Mouse (Mus musculus) heart, embryonic 13.5 days (tissue): ENCODE data around the gene Med29. TPM values are rescaled to one million over a fixed set of nuclear protein-coding genes. Genes with fewer than 3 reads are reported as not detected.

Source experiments
- ATAC-seq: fragments of 200-750 bp; cut with Nextera tagmentation; 2 replicates; pipeline ENCODE4 v1.8.0; 2017; ENCODE audit warnings: moderate TSS enrichment; ENCODE audit not compliant: insufficient number of reproducible peaks, low FRiP score, low TSS enrichment; ENCODE audit errors: extremely low read depth
- H3K27ac ChIP-seq: fragments of 300-500 bp; sonication (generic); replicated peaks from 2 replicates; pipeline ENCODE4 v1.5.1; 2015; ENCODE audit warnings: moderate library complexity, mild to moderate bottlenecking, inconsistent platforms
- H3K27me3 ChIP-seq: fragments of 300-500 bp; sonication (generic); replicated peaks from 2 replicates; pipeline ENCODE4 v1.6.1; 2015; ENCODE audit warnings: mild to moderate bottlenecking, inconsistent platforms
- H3K36me3 ChIP-seq: fragments of 300-500 bp; sonication (generic); 2 replicates; pipeline ENCODE4 v1.6.1; 2015; ENCODE audit warnings: mild to moderate bottlenecking, inconsistent platforms
- H3K4me1 ChIP-seq: fragments of 300-500 bp; sonication (generic); 2 replicates; pipeline ENCODE4 v1.6.1; 2015; ENCODE audit warnings: inconsistent platforms
- H3K4me2 ChIP-seq: fragments of 300-500 bp; sonication (generic); 2 replicates; pipeline ENCODE4 v1.6.1; 2015; ENCODE audit warnings: inconsistent platforms, mild to moderate bottlenecking, moderate library complexity
- H3K4me3 ChIP-seq: fragments of 300-500 bp; sonication (generic); 2 replicates; pipeline ENCODE4 v1.5.1; 2015; ENCODE audit warnings: moderate library complexity, mild to moderate bottlenecking, inconsistent platforms
- H3K9ac ChIP-seq: fragments of 300-500 bp; sonication (generic); 2 replicates; pipeline ENCODE4 v1.6.1; 2015; ENCODE audit warnings: inconsistent platforms, mild to moderate bottlenecking, moderate library complexity
- H3K9me3 ChIP-seq: fragments of 300-500 bp; sonication (generic); 2 replicates; pipeline ENCODE4 v1.6.1; 2016; ENCODE audit warnings: inconsistent platforms
- WGBS: fragments of 180-500 bp; shearing (Covaris S2); methylation state at CpG from one replicate; pipeline ENCODE4 v1.1.7; 2015; ENCODE audit warnings: mixed read lengths; 5-methylcytosine and 5-hydroxymethylcytosine counted together
- polyA plus RNA-seq: library from polyadenylated mRNA; unstranded; fragments of >200 nt; fragmentation: Nextera tagmentation; extraction: Ambion mirVana; gene quantifications from 2 replicates; pipeline ENCODE4 v1.2.1, GENCODE M21; 2015

Med29 gene
- polyA plus RNA-seq, 1 experiment from 2014 or later, result 49.9 TPM

- ATAC-seq, result no peak
- no peak overlapping the region for H3K4me2 ChIP-seq
- H3K9me3 ChIP-seq, result no peaks in the 10 kb centered on the region
- no peak overlapping the region for H3K4me3 ChIP-seq
- peaks cover 46% of the 10 kb centered on the region for H3K36me3 ChIP-seq
- H3K9ac ChIP-seq, result no peak overlapping the region
- H3K27me3 ChIP-seq, result no peaks in the 10 kb centered on the region
- peaks cover 31% of the 10 kb centered on the region for H3K4me1 ChIP-seq
- H3K27ac ChIP-seq, result peak overlapping the region; percentile 68
Observed at GRCm38 (mm10) chr7:28427738-28428137, 35.2 kb upstream of the Med29 start.

GRCm38 (mm10) chr7:28423018-28423417, 30.5 kb upstream of the Med29 start:
- Histone ChIP-seq H3K27me3 (no peaks in the 10 kb centered on the region), H3K4me1 (peaks cover 22% of the 10 kb centered on the region), H3K4me3 (no peak overlapping the region), H3K36me3 (peaks cover 65% of the 10 kb centered on the region), H3K27ac (no peak overlapping the region), H3K9me3 (no peaks in the 10 kb centered on the region), H3K4me2 (no peak overlapping the region), H3K9ac (no peak overlapping the region)
- 95% methylated on average over 1 of the region's 1 CpGs for WGBS
- ATAC-seq, result no peak

- Histone ChIP-seq H3K4me2 (no peak overlapping the region), H3K27ac (no peak overlapping the region), H3K9ac (no peak overlapping the region), H3K27me3 (no peaks in the 10 kb centered on the region), H3K9me3 (no peaks in the 10 kb centered on the region), H3K4me1 (peaks cover 14% of the 10 kb centered on the region), H3K36me3 (peaks cover 96% of the 10 kb centered on the region), H3K4me3 (no peak overlapping the region)
- no peak for ATAC-seq
- whole genome bisulfite sequencing, result 91% methylated on average over 2 of the region's 2 CpGs
Observed at GRCm38 (mm10) chr7:28419416-28419815, 26.9 kb upstream of the Med29 start.

DNA sequence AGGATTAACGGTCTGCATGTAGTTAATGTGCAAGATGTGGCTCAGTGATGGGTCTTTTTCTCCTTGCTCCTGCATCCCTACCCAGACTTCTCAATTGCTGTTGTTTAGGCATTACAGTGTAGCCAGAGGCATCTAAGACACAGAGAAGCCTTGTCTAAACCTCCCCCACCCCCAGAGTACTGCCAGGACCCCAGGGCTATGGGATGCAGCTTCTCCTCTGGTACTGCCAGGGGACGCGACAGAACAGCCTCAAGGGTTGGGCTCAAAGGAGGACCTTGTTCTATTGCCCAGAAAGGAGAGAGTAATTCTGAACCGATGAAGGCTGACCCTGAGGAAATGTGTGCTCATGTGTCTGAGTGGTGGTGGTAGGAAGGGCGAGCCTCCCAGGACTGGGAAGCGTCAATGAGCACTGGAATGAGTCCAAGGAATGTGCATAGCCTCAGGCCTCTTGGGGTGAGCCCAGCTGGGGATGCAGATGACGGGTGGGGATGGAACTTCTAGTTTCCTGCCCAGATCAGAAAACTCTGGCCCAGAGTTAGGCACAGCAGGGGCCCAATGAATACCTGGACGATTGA, 25.7 kb upstream of the Med29 start:
- Histone ChIP-seq H3K4me3 (no peak overlapping the region), H3K27me3 (no peaks in the 10 kb centered on the region), H3K27ac (peak overlapping the region; percentile 38; the same call in 1 of the 2 replicates), H3K4me2 (no peak overlapping the region), H3K4me1 (peaks cover 14% of the 10 kb centered on the region), H3K9me3 (no peaks in the 10 kb centered on the region), H3K36me3 (peaks cover 100% of the 10 kb centered on the region), H3K9ac (no peak overlapping the region)
- no peak for ATAC-seq
- 57% methylated on average over 8 of the region's 8 CpGs for WGBS

- peaks cover 14% of the 10 kb centered on the region for H3K4me1 ChIP-seq
- H3K9me3 ChIP-seq, result no peaks in the 10 kb centered on the region
- no peak overlapping the region for H3K27ac ChIP-seq
- peaks cover 100% of the 10 kb centered on the region for H3K36me3 ChIP-seq
- H3K9ac ChIP-seq, result no peak overlapping the region
- ATAC-seq, result no peak
- no peak overlapping the region for H3K4me2 ChIP-seq
- H3K27me3 ChIP-seq, result no peaks in the 10 kb centered on the region
- H3K4me3 ChIP-seq, result no peak overlapping the region
Observed at GRCm38 (mm10) chr7:28417368-28417767, 24.9 kb upstream of the Med29 start.

GRCm38 (mm10) chr7:28412826-28413225, 20.3 kb upstream of the Med29 start:
- H3K9ac ChIP-seq, result no peak overlapping the region
- H3K4me1 ChIP-seq, result peaks cover 23% of the 10 kb centered on the region
- H3K4me2 ChIP-seq, result no peak overlapping the region
- H3K27me3 ChIP-seq, result no peaks in the 10 kb centered on the region
- ATAC-seq, result no peak
- 80% methylated on average over 4 of the region's 4 CpGs for WGBS
- H3K4me3 ChIP-seq, result no peak overlapping the region
- no peak overlapping the region for H3K27ac ChIP-seq
- no peaks in the 10 kb centered on the region for H3K9me3 ChIP-seq
- H3K36me3 ChIP-seq, result peaks cover 99% of the 10 kb centered on the region

- ATAC-seq, result no peak
- 69% methylated on average over 3 of the region's 3 CpGs for WGBS
- H3K27ac ChIP-seq, result peak overlapping the region; percentile 4; the same call in 1 of the 2 replicates
- no peak overlapping the region for H3K4me2 ChIP-seq
- no peaks in the 10 kb centered on the region for H3K9me3 ChIP-seq
- no peak overlapping the region for H3K4me3 ChIP-seq
- H3K4me1 ChIP-seq, result peaks cover 23% of the 10 kb centered on the region
- H3K9ac ChIP-seq, result 0 out of 2 replicates have a peak overlapping the region, but pooled peaks have one; percentile 9
- peaks cover 99% of the 10 kb centered on the region for H3K36me3 ChIP-seq
- H3K27me3 ChIP-seq, result no peaks in the 10 kb centered on the region
Observed at GRCm38 (mm10) chr7:28410841-28411475, 18.4 kb upstream of the Med29 start.

GRCm38 (mm10) chr7:28401942-28402341, 9.4 kb upstream of the Med29 start:
- peaks cover 99% of the 10 kb centered on the region for H3K36me3 ChIP-seq
- no peaks in the 10 kb centered on the region for H3K27me3 ChIP-seq
- no peaks in the 10 kb centered on the region for H3K9me3 ChIP-seq
- H3K4me2 ChIP-seq, result no peak overlapping the region
- H3K4me1 ChIP-seq, result peaks cover 2% of the 10 kb centered on the region; the same call in 1 of the 2 replicates
- no peak for ATAC-seq
- H3K27ac ChIP-seq, result no peak overlapping the region
- H3K9ac ChIP-seq, result no peak overlapping the region
- H3K4me3 ChIP-seq, result no peak overlapping the region
- WGBS, result 64% methylated on average over 3 of the region's 3 CpGs

- H3K27me3 ChIP-seq, result no peaks in the 10 kb centered on the region
Observed at GRCm38 (mm10) chr7:28401030-28401429, 8.5 kb upstream of the Med29 start.

DNA sequence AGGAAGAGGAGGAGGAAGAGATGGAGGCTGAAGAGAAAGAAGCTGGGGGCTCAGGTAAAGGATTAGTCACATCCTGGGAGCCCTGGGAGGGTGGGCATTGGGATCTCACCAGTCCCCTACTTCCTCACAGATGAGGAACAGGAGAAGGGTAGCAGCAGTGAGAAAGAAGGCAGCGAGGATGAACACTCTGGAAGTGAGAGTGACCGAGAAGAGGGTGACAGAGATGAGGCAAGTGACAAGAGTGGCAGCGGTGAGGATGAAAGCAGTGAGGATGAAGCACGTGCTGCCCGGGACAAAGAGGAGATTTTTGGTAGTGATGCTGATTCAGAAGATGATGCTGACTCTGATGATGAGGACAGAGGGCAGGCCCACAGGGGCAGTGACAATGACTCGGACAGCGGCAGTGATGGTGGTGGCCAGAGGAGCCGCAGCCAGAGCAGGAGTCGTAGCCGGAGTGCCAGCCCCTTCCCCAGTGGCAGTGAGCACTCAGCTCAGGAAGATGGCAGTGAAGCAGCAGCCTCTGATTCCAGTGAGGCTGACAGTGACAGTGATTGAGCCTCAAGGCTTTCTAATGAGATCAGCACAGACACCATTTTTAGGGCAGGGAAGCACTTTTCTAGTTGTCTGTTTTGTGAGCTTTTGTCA, 6.3 kb upstream of the Med29 start:
- Histone ChIP-seq H3K36me3 (peaks cover 94% of the 10 kb centered on the region), H3K27ac (no peak overlapping the region), H3K4me2 (no peak overlapping the region), H3K9me3 (no peaks in the 10 kb centered on the region), H3K27me3 (no peaks in the 10 kb centered on the region), H3K4me3 (no peak overlapping the region), H3K4me1 (peaks cover 6% of the 10 kb centered on the region), H3K9ac (no peak overlapping the region)
- WGBS, result 85% methylated on average over 10 of the region's 10 CpGs
- ATAC-seq, result no peak

More at GRCm38 (mm10) chr7:28401030-28401429, 8.5 kb upstream of the Med29 start:
- ATAC-seq, result no peak
- 96% methylated on average over 1 of the region's 1 CpGs for WGBS
- H3K9ac ChIP-seq, result no peak overlapping the region
- H3K36me3 ChIP-seq, result peaks cover 99% of the 10 kb centered on the region
- H3K9me3 ChIP-seq, result no peaks in the 10 kb centered on the region
- no peak overlapping the region for H3K4me3 ChIP-seq
- H3K4me2 ChIP-seq, result no peak overlapping the region
- no peak overlapping the region for H3K27ac ChIP-seq
- peaks cover 2% of the 10 kb centered on the region; the same call in 1 of the 2 replicates for H3K4me1 ChIP-seq

- Histone ChIP-seq H3K4me1 (peaks cover 11% of the 10 kb centered on the region), H3K27ac (no peak overlapping the region), H3K9me3 (no peaks in the 10 kb centered on the region), H3K4me3 (no peak overlapping the region), H3K36me3 (peaks cover 86% of the 10 kb centered on the region), H3K27me3 (no peaks in the 10 kb centered on the region), H3K9ac (no peak overlapping the region), H3K4me2 (no peak overlapping the region)
- ATAC-seq, result no peak
- 52% methylated on average over 3 of the region's 3 CpGs for WGBS
Observed at GRCm38 (mm10) chr7:28398000-28398399, 5.5 kb upstream of the Med29 start.
